Mouse (Mus musculus) intestine, embryonic 16.5 days (tissue): Measurements from ENCODE around the gene Birc6. TPM values are rescaled to one million over a fixed set of nuclear protein-coding genes. Genes with fewer than 3 reads are reported as not detected.
"Not testable (repeated sequence)": the region's sequence is repeated elsewhere in the genome, so short reads cannot be mapped to it uniquely, and the experiment has no call there.

Experiments used
- ATAC-seq: fragments of 200-750 bp; cut with Nextera tagmentation; 2 replicates; pipeline ENCODE4 v1.8.0; 2017; ENCODE audit warnings: moderate TSS enrichment, moderate library complexity
- H3K27ac ChIP-seq: fragments of 300-500 bp; sonication (generic); 2 replicates; pipeline ENCODE4 v1.5.1; 2014; ENCODE audit warnings: mild to moderate bottlenecking, low read length
- H3K27me3 ChIP-seq: fragments of 300-500 bp; sonication (generic); replicated peaks from 2 replicates; pipeline ENCODE4 v1.6.1; 2014; ENCODE audit warnings: low read length, control low read depth, mixed read lengths; ENCODE audit not compliant: control insufficient read depth, insufficient read depth
- H3K36me3 ChIP-seq: fragments of 300-500 bp; sonication (generic); 2 replicates; pipeline ENCODE4 v1.6.1; 2014; ENCODE audit warnings: low read length, control low read depth; ENCODE audit not compliant: control insufficient read depth, insufficient read depth
- H3K4me1 ChIP-seq: fragments of 300-500 bp; sonication (generic); 2 replicates; pipeline ENCODE4 v1.6.1; 2014; ENCODE audit warnings: low read length, control low read depth, mixed read lengths; ENCODE audit not compliant: control insufficient read depth, insufficient read depth
- H3K4me2 ChIP-seq: fragments of 300-500 bp; sonication (generic); 2 replicates; pipeline ENCODE4 v1.6.1; 2014; ENCODE audit warnings: low read depth, low read length, control low read depth
- H3K4me3 ChIP-seq: fragments of 300-500 bp; sonication (generic); 2 replicates; pipeline ENCODE4 v1.5.1; 2014; ENCODE audit warnings: mild to moderate bottlenecking, low read length
- H3K9ac ChIP-seq: fragments of 300-500 bp; sonication (generic); 2 replicates; pipeline ENCODE4 v1.6.1; 2014; ENCODE audit warnings: low read depth, low read length
- H3K9me3 ChIP-seq: fragments of 300-500 bp; sonication (generic); 2 replicates; pipeline ENCODE4 v1.6.1; 2016; ENCODE audit warnings: low read length, control low read depth; ENCODE audit not compliant: control insufficient read depth
- WGBS: fragments of 180-500 bp; shearing (Covaris S2); extraction: QIAGEN DNeasy Blood & Tissue Kit; methylation state at CpG from one replicate; pipeline ENCODE4 v1.1.7; 2014; 5-methylcytosine and 5-hydroxymethylcytosine counted together
- polyA plus RNA-seq: library from polyadenylated mRNA; unstranded; fragments of >200 nt; fragmentation: Nextera tagmentation; extraction: Ambion mirVana; gene quantifications from 2 replicates; pipeline ENCODE4 v1.2.1, GENCODE M21; 2015

The Birc6 gene
- polyA plus RNA-seq, 1 experiment from 2014 or later: 51.2 TPM

DNA sequence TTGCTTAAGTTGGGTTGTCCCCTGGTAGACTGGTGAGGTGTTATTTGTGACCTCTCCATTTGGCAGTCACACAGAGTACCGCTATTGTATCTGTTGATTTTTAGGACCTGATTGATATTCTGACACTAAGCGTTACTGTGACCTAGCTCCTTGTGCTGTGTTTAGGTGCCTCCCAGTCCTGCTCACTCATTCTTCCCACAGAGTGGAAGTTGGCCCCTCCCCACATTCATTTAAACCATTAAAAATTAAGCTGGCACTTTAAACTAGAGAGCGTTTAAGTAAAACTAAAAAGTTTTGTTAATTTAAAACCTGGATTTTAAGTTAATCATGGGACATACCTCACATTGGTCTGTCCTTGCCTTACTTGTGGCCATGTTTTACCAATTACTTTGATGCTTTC lies 156.8 kb downstream of the Birc6 start:
- no peak for ATAC-seq
- 79% methylated on average over 3 of the region's 3 CpGs for WGBS
- H3K9me3 ChIP-seq: no peaks in the 10 kb centered on the region
- H3K27ac ChIP-seq: no peak overlapping the region
- H3K36me3 ChIP-seq: peaks cover 5% of the 10 kb centered on the region; the same call in 1 of the 2 replicates
- no peaks in the 10 kb centered on the region for H3K4me1 ChIP-seq
- no peak overlapping the region for H3K9ac ChIP-seq
- H3K27me3 ChIP-seq: no peaks in the 10 kb centered on the region
- H3K4me2 ChIP-seq: no peak overlapping the region
- no peak overlapping the region for H3K4me3 ChIP-seq

DNA sequence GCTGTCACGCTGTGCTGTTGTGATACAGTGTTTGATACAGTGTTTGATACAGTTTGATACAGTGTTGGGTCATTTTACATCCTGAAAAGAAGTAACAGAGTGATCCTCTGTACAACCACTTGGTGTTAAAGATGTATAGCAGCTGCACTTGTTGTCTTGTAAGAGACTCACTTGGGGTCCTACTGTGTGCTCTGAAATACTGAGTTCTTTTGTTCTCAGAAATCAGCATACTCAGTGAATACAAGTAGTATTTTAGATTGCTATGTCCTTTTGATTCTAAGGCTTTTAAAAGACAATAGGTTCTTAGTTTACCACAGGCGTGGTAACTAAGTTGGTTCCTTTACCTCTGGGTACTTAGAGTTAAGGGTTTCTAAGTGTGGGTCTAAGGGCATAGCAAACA lies 160.5 kb downstream of the Birc6 start:
- WGBS: 93% methylated on average over 2 of the region's 2 CpGs
- Histone ChIP-seq H3K36me3 (peaks cover 10% of the 10 kb centered on the region; the same call in 1 of the 2 replicates), H3K9ac (no peak overlapping the region), H3K4me2 (no peak overlapping the region), H3K9me3 (no peaks in the 10 kb centered on the region), H3K27ac (no peak overlapping the region), H3K27me3 (no peaks in the 10 kb centered on the region), H3K4me3 (no peak overlapping the region), H3K4me1 (no peaks in the 10 kb centered on the region)
- no peak for ATAC-seq

DNA sequence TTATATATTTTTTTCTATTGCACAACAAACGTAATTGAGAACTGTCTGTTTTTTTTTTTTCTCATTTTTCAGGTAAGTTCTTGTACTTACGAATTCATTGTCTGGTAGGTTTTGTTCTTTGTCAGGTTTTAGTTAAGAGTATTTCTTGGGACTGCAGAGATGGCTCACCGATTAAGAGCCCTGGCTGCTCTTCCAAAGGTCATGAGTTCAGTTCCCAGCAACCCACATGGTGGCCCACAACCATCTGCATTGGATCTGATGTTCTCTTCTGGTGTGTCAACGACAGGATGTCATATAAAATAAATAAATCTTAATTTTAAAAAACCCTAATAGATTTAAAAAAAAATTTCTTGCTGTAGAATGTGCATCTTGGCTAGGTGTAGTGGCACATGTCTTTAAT lies 161.3 kb downstream of the Birc6 start:
- Histone ChIP-seq H3K9me3 (no peaks in the 10 kb centered on the region), H3K4me1 (no peaks in the 10 kb centered on the region), H3K27me3 (no peaks in the 10 kb centered on the region), H3K4me3 (no peak overlapping the region), H3K36me3 (peaks cover 10% of the 10 kb centered on the region; the same call in 1 of the 2 replicates), H3K9ac (no peak overlapping the region), H3K4me2 (no peak overlapping the region), H3K27ac (no peak overlapping the region)
- 90% methylated on average over 4 of the region's 4 CpGs for WGBS
- ATAC-seq: no peak

DNA sequence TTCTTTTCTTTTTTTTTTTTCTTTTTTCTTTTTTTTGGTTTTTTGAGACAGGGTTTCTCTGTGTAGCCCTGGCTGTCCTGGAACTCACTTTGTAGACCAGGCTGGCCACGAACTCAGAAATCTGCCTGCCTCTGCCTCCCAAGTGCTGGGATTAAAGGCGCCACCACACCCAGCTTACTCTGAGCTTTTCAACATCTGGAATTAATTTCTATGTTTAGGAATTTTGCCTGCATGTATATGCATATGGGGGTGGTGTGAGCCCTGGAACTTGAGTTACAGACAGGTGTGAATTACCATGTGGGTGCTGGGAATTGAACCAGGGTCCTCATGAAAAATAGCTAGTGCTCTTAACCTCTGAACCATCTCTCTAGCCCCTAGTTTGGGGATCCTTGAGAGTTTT lies 173.6 kb downstream of the Birc6 start:
- H3K4me2 ChIP-seq, H3K27ac ChIP-seq, H3K4me1 ChIP-seq, H3K9me3 ChIP-seq, H3K4me3 ChIP-seq, H3K9ac ChIP-seq, ATAC-seq, H3K27me3 ChIP-seq: not testable (repeated sequence)
- peaks cover 12% of the 10 kb centered on the region for H3K36me3 ChIP-seq
- WGBS: 93% methylated on average over 2 of the region's 2 CpGs

- WGBS: 81% methylated on average over 5 of the region's 5 CpGs
- no peak for ATAC-seq
Measured at GRCm38 (mm10) chr17:74705480-74705879, 177.4 kb downstream of the Birc6 start.

DNA sequence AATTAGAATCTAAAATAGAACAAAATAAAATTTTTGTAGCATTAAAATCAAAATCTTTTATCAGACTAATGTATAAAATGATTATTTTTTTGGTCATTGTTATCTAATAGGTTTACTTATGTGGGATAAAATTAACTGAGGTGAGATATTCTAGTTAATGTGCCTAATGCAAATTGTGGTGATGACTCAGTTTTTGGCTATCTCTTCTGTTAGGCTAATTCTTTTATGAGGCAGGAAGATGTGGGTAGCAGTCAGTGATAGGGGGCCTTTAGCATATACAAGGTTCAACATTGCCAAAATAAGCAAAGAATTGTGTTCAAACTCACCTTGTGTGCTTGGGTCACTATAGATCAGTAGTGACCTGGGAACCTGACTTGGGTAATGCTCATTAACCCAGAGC lies 178.5 kb downstream of the Birc6 start:
- Histone ChIP-seq H3K27me3 (no peaks in the 10 kb centered on the region), H3K4me1 (0 out of 2 replicates have a peak, but pooled peaks cover 3% of the 10 kb centered on the region), H3K9ac (no peak overlapping the region), H3K4me2 (no peak overlapping the region), H3K36me3 (peaks cover 5% of the 10 kb centered on the region), H3K9me3 (no peaks in the 10 kb centered on the region), H3K4me3 (no peak overlapping the region), H3K27ac (no peak overlapping the region)
- ATAC-seq: no peak

More at GRCm38 (mm10) chr17:74705480-74705879, 177.4 kb downstream of the Birc6 start:
- Histone ChIP-seq H3K36me3 (peaks cover 9% of the 10 kb centered on the region), H3K27ac (no peak overlapping the region), H3K4me3 (no peak overlapping the region), H3K9me3 (no peaks in the 10 kb centered on the region), H3K4me1 (0 out of 2 replicates have a peak, but pooled peaks cover 3% of the 10 kb centered on the region), H3K9ac (no peak overlapping the region), H3K27me3 (no peaks in the 10 kb centered on the region), H3K4me2 (no peak overlapping the region)

GRCm38 (mm10) chr17:74707637-74708152 lies 179.6 kb downstream of the Birc6 start:
- WGBS: 83% methylated on average over 7 of the region's 7 CpGs

GRCm38 (mm10) chr17:74710731-74711130 lies 182.6 kb downstream of the Birc6 start:
- 47% methylated on average over 4 of the region's 4 CpGs for WGBS
- no peak overlapping the region for H3K4me2 ChIP-seq
- H3K4me1 ChIP-seq: 0 out of 2 replicates have a peak, but pooled peaks cover 3% of the 10 kb centered on the region
- H3K36me3 ChIP-seq: no peaks in the 10 kb centered on the region
- H3K9ac ChIP-seq: no peak overlapping the region
- no peaks in the 10 kb centered on the region for H3K9me3 ChIP-seq
- peak; percentile 85 for ATAC-seq
- peak overlapping the region; percentile 62 for H3K27ac ChIP-seq
- no peak overlapping the region for H3K4me3 ChIP-seq
- H3K27me3 ChIP-seq: no peaks in the 10 kb centered on the region

More at GRCm38 (mm10) chr17:74707637-74708152, 179.6 kb downstream of the Birc6 start:
- no peak overlapping the region for H3K27ac ChIP-seq
- no peaks in the 10 kb centered on the region for H3K27me3 ChIP-seq
- no peak overlapping the region for H3K4me2 ChIP-seq
- peaks cover 2% of the 10 kb centered on the region for H3K36me3 ChIP-seq
- ATAC-seq: no peak
- H3K4me1 ChIP-seq: 0 out of 2 replicates have a peak, but pooled peaks cover 3% of the 10 kb centered on the region
- no peak overlapping the region for H3K4me3 ChIP-seq
- H3K9ac ChIP-seq: no peak overlapping the region
- H3K9me3 ChIP-seq: no peaks in the 10 kb centered on the region

GRCm38 (mm10) chr17:74711627-74712026 lies 183.5 kb downstream of the Birc6 start:
- H3K9ac ChIP-seq: no peak overlapping the region
- H3K4me2 ChIP-seq: no peak overlapping the region
- H3K4me1 ChIP-seq: peaks cover 3% of the 10 kb centered on the region; the same call in 1 of the 2 replicates
- 0 out of 2 replicates have a peak overlapping the region, but pooled peaks have one; percentile 51 for H3K27ac ChIP-seq
- H3K27me3 ChIP-seq: no peaks in the 10 kb centered on the region
- H3K36me3 ChIP-seq: no peaks in the 10 kb centered on the region
- 88% methylated on average over 8 of the region's 8 CpGs for WGBS
- ATAC-seq: no peak
- H3K4me3 ChIP-seq: no peak overlapping the region
- no peaks in the 10 kb centered on the region for H3K9me3 ChIP-seq

DNA sequence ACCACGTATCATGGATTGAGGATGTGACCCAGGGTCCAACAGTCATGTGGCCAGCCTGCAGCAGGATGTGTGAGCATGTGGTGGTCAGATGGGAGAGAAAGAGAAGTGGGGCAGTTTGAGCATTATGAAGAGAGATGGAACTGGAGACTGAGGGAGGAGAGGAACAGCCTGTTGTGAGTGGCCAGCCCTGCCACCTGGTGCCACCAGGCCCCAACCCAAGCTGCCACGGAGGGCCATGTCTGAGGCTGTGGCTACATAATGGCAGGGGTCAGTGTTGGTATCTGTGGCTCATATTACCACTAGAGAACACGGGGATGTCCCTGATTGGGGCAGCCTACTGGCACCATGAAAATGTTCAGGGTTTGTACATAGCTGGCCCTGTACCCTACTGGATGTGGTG lies 187.0 kb downstream of the Birc6 start:
- Histone ChIP-seq H3K4me1 (peaks cover 8% of the 10 kb centered on the region), H3K4me3 (no peak overlapping the region), H3K4me2 (no peak overlapping the region), H3K27me3 (no peaks in the 10 kb centered on the region), H3K36me3 (no peaks in the 10 kb centered on the region), H3K27ac (no peak overlapping the region), H3K9me3 (no peaks in the 10 kb centered on the region), H3K9ac (no peak overlapping the region)
- ATAC-seq: no peak
- 57% methylated on average over 3 of the region's 3 CpGs for WGBS
